Mouse (Mus musculus) kidney, embryonic 16.5 days (tissue): ENCODE measurements at regions not wholly inside any gene's neighbourhood (a gene's known extent, or its start where the extent isn't known, plus 50 kb on each side); places are given as distances from the start of the nearest gene placed in this dataset.
"Not testable (repeated sequence)": the region's sequence is repeated elsewhere in the genome, so short reads cannot be mapped to it uniquely, and the experiment has no call there.

Experiments used
- ATAC-seq: fragments of 200-750 bp; cut with Nextera tagmentation; 2 replicates; pipeline ENCODE4 v1.8.0; 2017; ENCODE audit warnings: moderate TSS enrichment; ENCODE audit not compliant: low FRiP score, low TSS enrichment
- H3K27ac ChIP-seq: fragments of 300-500 bp; sonication (generic); 2 replicates; pipeline ENCODE4 v1.5.1; 2014; ENCODE audit warnings: low read length
- H3K27me3 ChIP-seq: fragments of 300-500 bp; sonication (generic); 2 replicates; pipeline ENCODE4 v1.6.1; 2014; ENCODE audit warnings: low read length, control low read depth, mixed read lengths; ENCODE audit not compliant: insufficient read depth
- H3K36me3 ChIP-seq: fragments of 300-500 bp; sonication (generic); 2 replicates; pipeline ENCODE4 v1.6.1; 2014; ENCODE audit warnings: low read length, control low read depth, mixed read lengths; ENCODE audit not compliant: insufficient read depth
- H3K4me1 ChIP-seq: fragments of 300-500 bp; sonication (generic); 2 replicates; pipeline ENCODE4 v1.6.1; 2014; ENCODE audit warnings: low read length, control low read depth, mixed read lengths; ENCODE audit not compliant: insufficient read depth
- H3K4me2 ChIP-seq: fragments of 300-500 bp; sonication (generic); replicated peaks from 2 replicates; pipeline ENCODE4 v1.6.1; 2014; ENCODE audit warnings: low read depth, low read length
- H3K4me3 ChIP-seq: fragments of 300-500 bp; sonication (generic); 2 replicates; pipeline ENCODE4 v1.5.1; 2014; ENCODE audit warnings: mild to moderate bottlenecking, low read length
- H3K9ac ChIP-seq: fragments of 300-500 bp; sonication (generic); replicated peaks from 2 replicates; pipeline ENCODE4 v1.6.1; 2014; ENCODE audit warnings: low read length
- H3K9me3 ChIP-seq: fragments of 300-500 bp; sonication (generic); 2 replicates; pipeline ENCODE4 v1.6.1; 2016; ENCODE audit warnings: low read length, control low read depth
- whole genome bisulfite sequencing: fragments of 180-500 bp; shearing (Covaris S2); extraction: QIAGEN DNeasy Blood & Tissue Kit; methylation state at CpG from one replicate; pipeline ENCODE4 v1.1.7; 2014; 5-methylcytosine and 5-hydroxymethylcytosine counted together

DNA sequence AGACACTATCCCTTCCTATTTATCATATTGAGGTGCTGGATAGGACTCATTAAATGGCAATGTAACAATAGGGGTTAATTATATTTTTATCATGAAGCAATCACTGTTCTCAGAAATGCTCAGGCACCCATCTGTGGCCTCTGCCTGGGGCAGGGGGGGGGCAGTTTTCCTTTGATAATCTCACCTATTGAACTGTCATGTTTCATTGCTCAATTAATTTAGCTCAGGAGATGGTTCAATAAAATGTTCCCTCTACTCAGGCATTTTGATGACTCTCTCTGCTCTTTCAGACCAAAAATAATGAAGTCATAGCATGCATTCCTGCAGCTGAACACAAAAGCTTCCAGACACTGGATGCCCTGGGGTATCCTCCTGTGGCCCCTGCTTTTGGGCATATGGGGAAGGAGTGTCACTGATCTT is 564.4 kb upstream of the Rgmb start:
- no peak overlapping the region for H3K4me2 ChIP-seq
- ATAC-seq, result no peak
- no peak overlapping the region for H3K4me3 ChIP-seq
- H3K36me3 ChIP-seq, result no peaks in the 10 kb centered on the region
- H3K27ac ChIP-seq, result no peak overlapping the region
- no peak overlapping the region for H3K9ac ChIP-seq
- H3K4me1 ChIP-seq, result no peaks in the 10 kb centered on the region
- H3K9me3 ChIP-seq, result no peaks in the 10 kb centered on the region
- H3K27me3 ChIP-seq, result no peaks in the 10 kb centered on the region

- not testable (repeated sequence) for H3K4me2 ChIP-seq, H3K4me3 ChIP-seq, H3K4me1 ChIP-seq, H3K36me3 ChIP-seq, H3K27ac ChIP-seq, H3K9me3 ChIP-seq, H3K27me3 ChIP-seq, H3K9ac ChIP-seq, ATAC-seq
- WGBS, result 93% methylated on average over 2 of the region's 2 CpGs
These were observed 544.0 kb upstream of the Rgmb start for GRCm38 (mm10) chr17:16374855-16375221.

GRCm38 (mm10) chr17:16374119-16374854 is 543.4 kb upstream of the Rgmb start:
- WGBS, result 78% methylated on average over 5 of the region's 5 CpGs
- not testable (repeated sequence) for ATAC-seq, H3K27me3 ChIP-seq, H3K36me3 ChIP-seq, H3K4me3 ChIP-seq, H3K4me1 ChIP-seq, H3K27ac ChIP-seq, H3K4me2 ChIP-seq, H3K9ac ChIP-seq, H3K9me3 ChIP-seq

DNA sequence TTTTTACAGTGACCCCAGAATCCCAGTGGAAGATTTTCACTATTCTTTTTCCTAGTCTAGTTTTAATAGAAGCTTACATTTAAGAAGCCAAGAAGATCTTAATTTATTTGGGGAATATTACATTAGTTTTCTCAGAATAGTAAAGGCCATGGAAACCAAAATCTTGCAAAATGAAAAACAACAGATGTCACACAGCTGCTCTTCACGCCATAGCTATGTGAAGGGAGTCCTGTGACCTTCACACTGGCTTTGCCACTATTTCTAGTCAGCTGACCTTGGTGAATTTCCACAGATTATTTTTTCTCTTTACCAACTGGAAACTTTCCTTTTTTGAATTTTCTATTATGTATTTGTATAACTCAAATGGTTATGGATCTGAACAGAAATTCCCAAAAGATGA is 542.1 kb upstream of the Rgmb start:
- Histone ChIP-seq H3K9me3 (no peaks in the 10 kb centered on the region), H3K36me3 (no peaks in the 10 kb centered on the region), H3K4me2 (no peak overlapping the region), H3K4me1 (no peaks in the 10 kb centered on the region), H3K9ac (no peak overlapping the region), H3K27ac (no peak overlapping the region), H3K27me3 (no peaks in the 10 kb centered on the region), H3K4me3 (no peak overlapping the region)
- 68% methylated on average over 1 of the region's 1 CpGs for WGBS
- ATAC-seq, result no peak

GRCm38 (mm10) chr17:16344061-16344460 is 513.2 kb upstream of the Rgmb start:
- ATAC-seq, result no peak
- WGBS, result 34% methylated on average over 2 of the region's 2 CpGs
- H3K27ac ChIP-seq, result no peak overlapping the region
- H3K9me3 ChIP-seq, result no peaks in the 10 kb centered on the region
- H3K4me3 ChIP-seq, result no peak overlapping the region
- H3K4me2 ChIP-seq, result no peak overlapping the region
- H3K4me1 ChIP-seq, result no peaks in the 10 kb centered on the region
- no peak overlapping the region for H3K9ac ChIP-seq
- H3K36me3 ChIP-seq, result no peaks in the 10 kb centered on the region
- no peaks in the 10 kb centered on the region for H3K27me3 ChIP-seq

- Histone ChIP-seq H3K4me1 (no peaks in the 10 kb centered on the region), H3K27ac (no peak overlapping the region), H3K27me3 (no peaks in the 10 kb centered on the region), H3K9ac (no peak overlapping the region), H3K4me3 (no peak overlapping the region), H3K4me2 (no peak overlapping the region), H3K36me3 (no peaks in the 10 kb centered on the region), H3K9me3 (no peaks in the 10 kb centered on the region)
- 74% methylated on average over 4 of the region's 4 CpGs for WGBS
- no peak for ATAC-seq
These were observed 511.9 kb upstream of the Rgmb start for GRCm38 (mm10) chr17:16342785-16343184.

DNA sequence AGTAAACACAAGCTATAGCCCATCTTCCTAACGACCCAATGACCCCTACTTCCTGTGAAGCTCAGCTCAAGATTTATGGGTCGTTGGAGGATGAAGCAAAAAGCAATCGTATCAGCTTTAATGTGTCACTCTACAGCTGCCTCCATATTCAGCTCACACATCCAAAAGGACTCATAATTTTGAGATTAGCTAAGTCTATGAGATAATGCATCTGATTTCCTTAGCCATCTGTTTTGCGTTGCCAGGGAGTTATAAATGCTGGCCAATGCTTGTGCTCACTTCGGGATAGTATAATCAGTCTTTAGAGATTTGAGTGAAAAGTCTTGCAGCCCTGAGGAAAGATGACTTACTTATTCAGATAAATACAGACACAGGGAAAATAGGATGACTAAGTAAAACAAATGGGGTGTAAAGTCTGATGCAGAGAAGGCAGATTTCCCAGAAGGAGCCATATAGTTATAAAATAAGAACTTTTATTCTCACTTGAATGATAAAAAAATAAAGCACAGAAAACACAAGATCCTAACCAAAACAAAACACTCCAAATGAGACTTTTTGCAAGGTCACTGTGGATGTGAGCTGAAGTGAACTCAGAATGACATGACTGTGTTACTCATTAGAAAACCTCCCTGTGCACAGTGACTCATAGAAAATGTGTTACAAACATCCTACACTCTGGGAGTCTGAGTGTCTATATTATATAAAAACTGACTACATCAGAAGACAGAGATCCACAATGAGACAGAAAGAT is 509.1 kb upstream of the Rgmb start:
- no peak overlapping the region for H3K27ac ChIP-seq
- no peaks in the 10 kb centered on the region for H3K4me1 ChIP-seq
- 13% methylated on average over 5 of the region's 5 CpGs for WGBS
- H3K27me3 ChIP-seq, result no peaks in the 10 kb centered on the region
- no peak overlapping the region for H3K9ac ChIP-seq
- H3K36me3 ChIP-seq, result no peaks in the 10 kb centered on the region
- ATAC-seq, result peak; percentile 61; the same call in 1 of the 2 replicates
- no peak overlapping the region for H3K4me2 ChIP-seq
- H3K4me3 ChIP-seq, result no peak overlapping the region
- no peaks in the 10 kb centered on the region for H3K9me3 ChIP-seq

- Histone ChIP-seq H3K9ac (no peak overlapping the region), H3K27ac (no peak overlapping the region), H3K4me3 (no peak overlapping the region), H3K36me3 (no peaks in the 10 kb centered on the region), H3K4me2 (no peak overlapping the region), H3K4me1 (no peaks in the 10 kb centered on the region), H3K9me3 (no peaks in the 10 kb centered on the region), H3K27me3 (no peaks in the 10 kb centered on the region)
- WGBS, result 88% methylated on average over 3 of the region's 3 CpGs
- ATAC-seq, result no peak
These were observed 481.1 kb upstream of the Rgmb start for GRCm38 (mm10) chr17:16311914-16312313.

DNA sequence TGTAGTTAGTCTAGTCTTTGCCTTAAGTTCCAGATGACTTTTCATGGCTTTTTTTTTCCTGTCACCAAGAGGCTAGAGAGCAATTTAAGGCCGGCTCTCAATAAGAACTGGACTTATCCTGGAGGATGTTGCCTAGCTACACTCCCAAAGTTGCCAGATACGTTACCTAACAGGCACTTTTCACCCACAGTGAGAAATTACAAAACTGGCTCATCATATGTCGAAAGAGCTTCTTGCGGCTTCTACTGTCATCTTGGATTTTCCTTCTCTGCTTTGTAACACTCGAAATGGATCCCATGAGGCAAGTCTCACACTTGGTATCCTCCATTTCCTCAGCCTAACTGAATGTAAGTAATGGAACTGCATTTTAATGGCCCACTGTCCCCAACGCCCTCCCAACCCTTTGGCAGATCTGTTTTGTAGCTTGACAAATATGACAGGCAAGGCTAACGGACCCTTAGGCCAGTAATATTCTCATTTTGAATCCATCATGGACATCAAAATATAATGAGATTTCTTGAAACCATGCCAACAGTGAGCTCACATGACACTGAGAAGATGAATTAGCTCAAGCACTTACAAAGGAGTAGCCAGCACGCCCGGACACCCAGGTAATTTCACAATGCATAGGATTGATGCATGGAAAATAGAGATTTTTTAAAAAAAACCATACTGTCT is 480.5 kb upstream of the Rgmb start:
- ATAC-seq, result no peak
- H3K4me2 ChIP-seq, result no peak overlapping the region
- WGBS, result 86% methylated on average over 9 of the region's 9 CpGs
- H3K36me3 ChIP-seq, result no peaks in the 10 kb centered on the region
- no peak overlapping the region for H3K27ac ChIP-seq
- H3K27me3 ChIP-seq, result no peaks in the 10 kb centered on the region
- H3K9me3 ChIP-seq, result no peaks in the 10 kb centered on the region
- H3K4me1 ChIP-seq, result no peaks in the 10 kb centered on the region
- no peak overlapping the region for H3K9ac ChIP-seq
- no peak overlapping the region for H3K4me3 ChIP-seq

DNA sequence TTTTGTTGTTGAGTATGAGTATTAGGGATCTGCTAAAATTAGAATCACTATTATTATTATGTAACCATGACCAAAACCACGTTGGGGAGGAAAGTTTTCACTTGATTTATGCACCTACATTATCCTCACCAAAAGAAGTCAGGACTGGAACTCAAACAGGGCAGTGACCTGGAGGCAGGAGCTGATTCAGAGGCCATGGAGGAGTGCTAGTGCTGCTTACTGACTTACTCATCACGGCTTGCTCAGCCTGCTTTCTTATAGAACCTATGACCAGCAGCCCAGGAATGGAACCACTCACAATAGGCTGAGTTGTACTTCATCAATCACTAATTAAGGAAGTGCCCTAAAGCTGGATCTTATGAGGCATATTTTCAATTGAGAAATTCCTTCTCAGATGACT is 470.9 kb upstream of the Rgmb start:
- no peak for ATAC-seq
- H3K27ac ChIP-seq, result no peak overlapping the region
- WGBS, result 42% methylated on average over 2 of the region's 2 CpGs

More for the DNA sequence above, 470.9 kb upstream of the Rgmb start:
- no peaks in the 10 kb centered on the region for H3K9me3 ChIP-seq
- no peak overlapping the region for H3K9ac ChIP-seq
- H3K4me3 ChIP-seq, result no peak overlapping the region
- no peaks in the 10 kb centered on the region for H3K4me1 ChIP-seq
- H3K27me3 ChIP-seq, result no peaks in the 10 kb centered on the region
- no peaks in the 10 kb centered on the region for H3K36me3 ChIP-seq
- H3K4me2 ChIP-seq, result no peak overlapping the region
